Comparison of ENCODE assay signal across 8 mouse cellular contexts in genomic region chr5:122770304-122770703, GRCm38 (mm10). TPM values are rescaled to one million over a fixed set of nuclear protein-coding genes. Genes with fewer than 3 reads are reported as not detected.
DNase-seq lines count a peak whose midpoint lies in the region; ATAC-seq lines count a peak whose summit lies in the region.

No protein-coding gene starts in this region.

- no peaks in the 10 kb centered on the region for H3K9me3 ChIP-seq in hindbrain, embryonic 13.5 days
- H3K9me3 ChIP-seq in hindbrain, embryonic 11.5 days (ENCODE audit: control insufficient read depth, low read length) = no peaks in the 10 kb centered on the region
- H3K9me3 ChIP-seq in heart, embryonic 12.5 days (replicated peaks) = no peaks in the 10 kb centered on the region
- H3K9me3 ChIP-seq in liver, embryonic 15.5 days (replicated peaks) = no peaks in the 10 kb centered on the region

- H3K4me1 ChIP-seq in hindbrain, embryonic 13.5 days (replicated peaks) = peaks cover 12% of the 10 kb centered on the region
- H3K4me1 ChIP-seq in hindbrain, embryonic 11.5 days (replicated peaks; ENCODE audit: control insufficient read depth, insufficient read depth, low read length) = no peaks in the 10 kb centered on the region
- H3K4me1 ChIP-seq in heart, embryonic 12.5 days (replicated peaks) = peaks cover 16% of the 10 kb centered on the region; the same call in 1 of the 2 replicates
- H3K4me1 ChIP-seq in liver, embryonic 15.5 days (replicated peaks) = peaks cover 44% of the 10 kb centered on the region

- H3K9ac ChIP-seq in hindbrain, embryonic 13.5 days = no peak overlapping the region; the same call in 1 of the 2 replicates
- H3K9ac ChIP-seq in hindbrain, embryonic 11.5 days (ENCODE audit: low read depth, low read length) = no peak overlapping the region
- peak overlapping the region; percentile 46; the same call in 1 of the 2 replicates for H3K9ac ChIP-seq in heart, embryonic 12.5 days
- H3K9ac ChIP-seq in liver, embryonic 15.5 days = no peak overlapping the region; the same call in 1 of the 2 replicates

- no peak overlapping the region for H3K4me3 ChIP-seq in hindbrain, embryonic 13.5 days
- H3K4me3 ChIP-seq in hindbrain, embryonic 11.5 days (ENCODE audit: low read depth, low read length) = no peak overlapping the region
- no peak overlapping the region for H3K4me3 ChIP-seq in heart, embryonic 12.5 days
- H3K4me3 ChIP-seq in liver, embryonic 15.5 days (replicated peaks) = no peak overlapping the region

- ATAC-seq in hindbrain, embryonic 13.5 days (ENCODE audit: low FRiP score) = no peak
- ATAC-seq in hindbrain, embryonic 11.5 days (ENCODE audit: low FRiP score) = no peak
- 0 out of 2 replicates have a peak, but pooled peaks have one; percentile 12 for ATAC-seq in heart, embryonic 12.5 days (ENCODE audit: insufficient number of reproducible peaks, low FRiP score)
- no peak for ATAC-seq in liver, embryonic 15.5 days (ENCODE audit: insufficient read depth)

- no peaks in the 10 kb centered on the region for H3K27me3 ChIP-seq in hindbrain, embryonic 13.5 days
- H3K27me3 ChIP-seq in hindbrain, embryonic 11.5 days (ENCODE audit: control insufficient read depth, insufficient read depth, low read length) = no peaks in the 10 kb centered on the region
- H3K27me3 ChIP-seq in heart, embryonic 12.5 days (replicated peaks) = no peaks in the 10 kb centered on the region
- H3K27me3 ChIP-seq in liver, embryonic 15.5 days = no peaks in the 10 kb centered on the region

- no peak for DNase-seq in hindbrain, embryonic 11.5 days (ENCODE audit: low spot score)
- DNase-seq in adrenal gland, postnatal 10 days = peak; percentile 67
- no peak for DNase-seq in right cerebral cortex, adult 18-20 months
- no peak for DNase-seq in layer of hippocampus, adult 9-11 months
- no peak for DNase-seq in layer of hippocampus, postnatal 36 days

- WGBS in hindbrain, embryonic 13.5 days = 78% methylated on average over 7 of the region's 7 CpGs
- 83% methylated on average over 7 of the region's 7 CpGs for WGBS in hindbrain, embryonic 11.5 days
- WGBS in heart, embryonic 12.5 days = 58% methylated on average over 7 of the region's 7 CpGs
- WGBS in liver, embryonic 15.5 days (ENCODE audit: insufficient replicate concordance) = 63% methylated on average over 7 of the region's 7 CpGs

- no peak overlapping the region for H3K4me2 ChIP-seq in hindbrain, embryonic 13.5 days
- no peak overlapping the region for H3K4me2 ChIP-seq in hindbrain, embryonic 11.5 days (replicated peaks; ENCODE audit: low read depth, low read length)
- H3K4me2 ChIP-seq in heart, embryonic 12.5 days = peak overlapping the region; percentile 1; the same call in 1 of the 2 replicates
- H3K4me2 ChIP-seq in liver, embryonic 15.5 days = peak overlapping the region; percentile 40; the same call in 1 of the 2 replicates

- peak overlapping the region; percentile 42 for H3K27ac ChIP-seq in hindbrain, embryonic 13.5 days
- no peak overlapping the region for H3K27ac ChIP-seq in hindbrain, embryonic 11.5 days (ENCODE audit: low read depth, low read length)
- peak overlapping the region; percentile 77 for H3K27ac ChIP-seq in heart, embryonic 12.5 days (ENCODE audit: poor library complexity, severe bottlenecking)
- peak overlapping the region; percentile 71 for H3K27ac ChIP-seq in liver, embryonic 15.5 days (replicated peaks)

- peaks cover 24% of the 10 kb centered on the region for H3K36me3 ChIP-seq in hindbrain, embryonic 13.5 days
- H3K36me3 ChIP-seq in hindbrain, embryonic 11.5 days (ENCODE audit: control insufficient read depth, insufficient read depth, low read length) = no peaks in the 10 kb centered on the region
- 0 out of 2 replicates have a peak, but pooled peaks cover 6% of the 10 kb centered on the region for H3K36me3 ChIP-seq in heart, embryonic 12.5 days
- peaks cover 27% of the 10 kb centered on the region; the same call in 1 of the 2 replicates for H3K36me3 ChIP-seq in liver, embryonic 15.5 days (replicated peaks)

RNA-seq across cellular contexts. Expression of gene Camkk2, which starts 8.9 kb away (rescaled TPM):
- polyA plus RNA-seq in hindbrain, embryonic 13.5 days (2015; fragmentation: Nextera tagmentation; extraction: Ambion mirVana) = 59.1 and 60.3 TPM in 2 replicates
- 22.2 and 28.8 TPM in 2 replicates for polyA plus RNA-seq in hindbrain, embryonic 11.5 days (2014; fragmentation: Nextera tagmentation; extraction: Ambion mirVana)
- total RNA-seq in adrenal gland, postnatal 10 days (2021) = 10 to 100 TPM; 21.2 to 25.7 TPM
- polyA plus RNA-seq in heart, embryonic 12.5 days (2016; fragmentation: Nextera tagmentation; extraction: Ambion mirVana) = 18.4 and 19.4 TPM in 2 replicates
- 8.9 and 11.4 TPM in 2 replicates for polyA plus RNA-seq in liver, embryonic 15.5 days (2015; fragmentation: Nextera tagmentation; extraction: Ambion mirVana)
- 100 to 1,000 TPM; 108 to 109 TPM for total RNA-seq in layer of hippocampus, postnatal 36 days (2021)

RNA-seq across cellular contexts. Expression of gene Anapc5, which starts 50.8 kb away (rescaled TPM):
- polyA plus RNA-seq in hindbrain, embryonic 13.5 days (2015; fragmentation: Nextera tagmentation; extraction: Ambion mirVana) = 518 and 521 TPM in 2 replicates
- polyA plus RNA-seq in hindbrain, embryonic 11.5 days (2014; fragmentation: Nextera tagmentation; extraction: Ambion mirVana) = 522 and 525 TPM in 2 replicates
- total RNA-seq in adrenal gland, postnatal 10 days (2021) = 100 to 1,000 TPM; 178 to 239 TPM
- polyA plus RNA-seq in heart, embryonic 12.5 days (2016; fragmentation: Nextera tagmentation; extraction: Ambion mirVana) = 342 and 343 TPM in 2 replicates
- 220 and 221 TPM in 2 replicates for polyA plus RNA-seq in liver, embryonic 15.5 days (2015; fragmentation: Nextera tagmentation; extraction: Ambion mirVana)
- 100 to 1,000 TPM; 193 to 202 TPM for total RNA-seq in layer of hippocampus, postnatal 36 days (2021)

Comparison
In these comparisons a context has a peak if more than half of its experiments do, and no peak if none do; other contexts are left out.
1. H3K4me2 ChIP-seq: peak in heart, embryonic 12.5 days (single experiment) and liver, embryonic 15.5 days (single experiment); none in hindbrain, embryonic 13.5 days (single experiment) and hindbrain, embryonic 11.5 days (single experiment).